Mouse (Mus musculus) E14TG2a.4 (cell line): Measurements from ENCODE around the gene Celsr1.

ENCODE experiments used
- CTCF ChIP-seq: conservative IDR thresholded peaks from 2 replicates; pipeline ENCODE4 v1.5.1; 2014; ENCODE audit warnings: low read length
- POU5F1 ChIP-seq: IDR thresholded peaks from 2 replicates; pipeline ENCODE4 v1.6.1; 2014; ENCODE audit warnings: low read length, borderline replicate concordance

DNA sequence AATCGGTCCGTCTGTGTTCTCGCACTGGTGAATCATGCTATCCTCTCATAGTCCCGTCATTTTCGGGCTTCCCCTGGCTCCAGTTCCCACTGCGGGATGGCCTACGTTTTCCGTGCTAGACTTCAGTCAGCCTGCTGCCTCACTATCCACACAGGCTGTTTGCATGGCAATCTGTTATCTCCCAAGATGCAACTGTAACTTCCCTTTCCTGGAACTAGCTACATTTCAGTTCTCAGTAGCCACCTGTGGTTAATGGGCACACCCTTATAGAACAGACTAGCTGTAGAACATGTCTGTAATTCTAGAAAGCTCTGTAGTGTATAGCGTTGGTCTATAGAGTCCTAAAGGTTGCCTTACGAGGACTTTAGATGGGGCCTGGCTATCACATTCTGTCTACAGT, 17.6 kb upstream of the Celsr1 start:
- TF ChIP-seq CTCF (no peak), POU5F1 (no peak)
